Mouse (Mus musculus) cortical plate, adult 2 months (tissue): ENCODE results near the gene Rangrf.

Experiments used
- CTCF ChIP-seq: fragments of 200-500 bp; IDR thresholded peaks from 2 replicates; pipeline ENCODE4 v1.5.1; 2011; ENCODE audit warnings: mild to moderate bottlenecking, control low read depth, low read length; ENCODE audit not compliant: insufficient read depth; ENCODE audit errors: extremely low read depth
- POLR2A ChIP-seq: fragments of 200-500 bp; IDR thresholded peaks from 2 replicates; pipeline ENCODE4 v1.6.1; 2011; ENCODE audit warnings: mild to moderate bottlenecking, low read length, control low read depth; ENCODE audit not compliant: insufficient read depth; ENCODE audit errors: extremely low read depth

DNA sequence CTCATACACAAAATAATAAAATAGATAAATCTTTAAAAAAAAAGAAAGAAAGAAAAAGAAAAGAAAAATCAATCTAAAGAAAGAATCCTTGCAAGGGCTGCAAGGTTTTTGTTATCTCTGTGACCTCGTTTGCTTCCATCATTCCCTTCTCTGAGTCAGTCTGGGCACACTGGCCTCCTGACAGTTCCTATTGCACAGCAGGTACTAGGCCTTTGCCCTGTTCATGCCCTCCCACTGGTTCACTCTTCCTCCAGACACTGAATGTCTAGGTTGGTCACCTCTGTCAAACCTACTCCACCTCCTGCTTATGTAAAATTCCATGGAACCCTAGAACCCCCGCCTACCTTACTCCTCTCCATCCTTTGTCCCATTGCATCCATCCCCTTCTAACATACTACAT is 29.7 kb downstream of the Rangrf start:
- TF ChIP-seq CTCF: no peak
- no peak for TF ChIP-seq POLR2A
